8 mouse cellular contexts compared by ENCODE assay signal in the genomic region with DNA sequence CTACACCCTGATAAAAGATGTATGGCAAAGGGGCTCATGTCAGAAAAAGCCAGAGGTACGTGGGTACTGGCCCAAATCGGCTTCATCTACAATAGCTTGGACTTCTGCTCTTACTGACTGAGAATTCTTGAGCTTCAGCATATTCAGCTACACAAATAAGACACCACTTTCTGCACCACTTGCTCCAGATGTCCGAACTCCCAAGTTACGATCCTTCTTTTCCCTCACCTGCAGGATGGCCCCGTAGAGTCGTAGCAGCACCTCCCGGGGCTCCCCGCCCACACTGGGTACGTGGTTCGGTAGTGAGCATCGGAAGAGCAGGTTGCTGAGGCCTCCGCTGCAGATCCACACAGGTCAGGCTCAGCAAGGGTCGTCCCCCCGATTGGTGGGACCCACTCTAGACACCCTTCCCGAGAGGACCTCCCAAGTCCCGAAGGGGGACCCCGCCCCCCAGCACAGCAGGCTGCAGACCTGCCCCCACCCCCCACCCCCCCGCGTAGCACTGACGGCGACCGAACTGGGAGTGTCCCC. TPM values are rescaled to one million over a fixed set of nuclear protein-coding genes. Genes with fewer than 3 reads are reported as not detected.
A peak's percentile ranks its signal among the peaks of the same experiment; 100 is the strongest.
DNase-seq lines count a peak whose midpoint lies in the region; ATAC-seq lines count a peak whose summit lies in the region.

No protein-coding gene starts in this region.

- peaks cover 14% of the 10 kb centered on the region for H3K36me3 ChIP-seq in hindbrain, embryonic 16.5 days (ENCODE audit: control insufficient read depth, insufficient read depth, low read length)

- H3K27ac ChIP-seq in hindbrain, embryonic 16.5 days (ENCODE audit: low read depth, low read length): peak overlapping the region; percentile 92

- peak overlapping the region; percentile 88 for H3K9ac ChIP-seq in hindbrain, embryonic 16.5 days (ENCODE audit: low read depth, low read length)

- ATAC-seq in hindbrain, embryonic 16.5 days: peak; percentile 51
- ATAC-seq in monocyte, adult 5-6 weeks (replicated peaks; ENCODE audit: insufficient number of reproducible peaks, low FRiP score, low TSS enrichment, poor library complexity, severe bottlenecking): 0 out of 2 replicates have a peak, but pooled peaks have one; percentile 1

- no peaks in the 10 kb centered on the region for H3K9me3 ChIP-seq in hindbrain, embryonic 16.5 days (ENCODE audit: control insufficient read depth, low read length)

- H3K4me2 ChIP-seq in hindbrain, embryonic 16.5 days (ENCODE audit: low read length): peak overlapping the region; percentile 95

- 5% methylated on average over 22 of the region's 22 CpGs for WGBS in hindbrain, embryonic 16.5 days

- intact Hi-C loops in left cerebral cortex, postnatal 4 days (cut with DNase I): no loop called here

- H3K27me3 ChIP-seq in hindbrain, embryonic 16.5 days (replicated peaks; ENCODE audit: control insufficient read depth, insufficient read depth, low read length): no peaks in the 10 kb centered on the region

- DNase-seq in layer of hippocampus, adult 9-11 months: peak; percentile 38
- no peak for DNase-seq in layer of hippocampus, adult 8-10 months (ENCODE audit: low spot score in 2 of 2)
- peak; percentile 18 for DNase-seq in c-Kit-positive CD71-positive TER-119-positive erythroid progenitor cells, embryonic 14.5 days (ENCODE audit: low spot score)
- DNase-seq in left cerebral cortex, postnatal 4 days: no peak
- DNase-seq in urinary bladder, postnatal 36 days (ENCODE audit: low spot score in 2 of 2): no peak
- DNase-seq in right cerebral cortex, adult 18-20 months: no peak

- H3K4me3 ChIP-seq in hindbrain, embryonic 16.5 days (ENCODE audit: low read length): peak overlapping the region; percentile 68

- H3K4me1 ChIP-seq in hindbrain, embryonic 16.5 days (ENCODE audit: control insufficient read depth, insufficient read depth, low read depth, low read length): peaks cover 11% of the 10 kb centered on the region

RNA-seq across cellular contexts. Expression of a gene that starts 0.5 kb away (rescaled TPM):
- 1 to 10 TPM; 2.6 to 3.4 (median 3.2) TPM for total RNA-seq in layer of hippocampus, adult 8-10 months (2022)
- polyA plus RNA-seq in hindbrain, embryonic 16.5 days (2015; fragmentation: Nextera tagmentation; extraction: Ambion mirVana): 5.3 and 5.9 TPM in 2 replicates
- 9.7 to 24.4 TPM (median 15.7 TPM) in 3 replicates for total RNA-seq in monocyte, adult 5-6 weeks (2017)
- total RNA-seq in left cerebral cortex, postnatal 4 days (2021): 1 to 10 TPM; 1.8 to 3.2 TPM

RNA-seq across cellular contexts. Expression of a gene that starts 0.6 kb away (rescaled TPM):
- total RNA-seq in layer of hippocampus, adult 8-10 months (2022): not detected
- polyA plus RNA-seq in hindbrain, embryonic 16.5 days (2015; fragmentation: Nextera tagmentation; extraction: Ambion mirVana): 0.11 TPM in 1 of 2 replicates, not detected in the other
- 0.76 to 1.2 TPM in 2 of 3 replicates, not detected in the other for total RNA-seq in monocyte, adult 5-6 weeks (2017)
- total RNA-seq in left cerebral cortex, postnatal 4 days (2021): 1 to 10 TPM in 1 of 2 experiments, under 1 TPM in 1; 0.40 to 1.3 TPM

RNA-seq across cellular contexts. Expression of a gene that starts 0.8 kb away (rescaled TPM):
- 10 to 100 TPM; 42.9 to 50.3 (median 46.2) TPM for total RNA-seq in layer of hippocampus, adult 8-10 months (2022)
- 82.1 and 85.6 TPM in 2 replicates for polyA plus RNA-seq in hindbrain, embryonic 16.5 days (2015; fragmentation: Nextera tagmentation; extraction: Ambion mirVana)
- 95.3 to 120 TPM (median 95.5 TPM) in 3 replicates for total RNA-seq in monocyte, adult 5-6 weeks (2017)
- total RNA-seq in left cerebral cortex, postnatal 4 days (2021): 10 to 100 TPM; 75.8 TPM

RNA-seq across cellular contexts. Expression of a gene that starts 3.2 kb away (rescaled TPM):
- total RNA-seq in layer of hippocampus, adult 8-10 months (2022): 1 to 10 TPM; 1.5 to 3.7 (median 2.8) TPM
- 0.60 and 1.4 TPM in 2 replicates for polyA plus RNA-seq in hindbrain, embryonic 16.5 days (2015; fragmentation: Nextera tagmentation; extraction: Ambion mirVana)
- 0.75 to 8.6 TPM (median 1.8 TPM) in 3 replicates for total RNA-seq in monocyte, adult 5-6 weeks (2017)
- 1 to 10 TPM; 4.0 to 7.6 TPM for total RNA-seq in left cerebral cortex, postnatal 4 days (2021)

RNA-seq across cellular contexts. Expression of a gene that starts 18.6 kb away (rescaled TPM):
- total RNA-seq in layer of hippocampus, adult 8-10 months (2022): not detected
- polyA plus RNA-seq in hindbrain, embryonic 16.5 days (2015; fragmentation: Nextera tagmentation; extraction: Ambion mirVana): not detected in 2 replicates
- not detected in 3 replicates for total RNA-seq in monocyte, adult 5-6 weeks (2017)
- total RNA-seq in left cerebral cortex, postnatal 4 days (2021): not detected

Comparison
In these comparisons a context has a peak if more than half of its experiments do, and no peak if none do; other contexts are left out.
1. DNase-seq: peak in layer of hippocampus, adult 9-11 months (single experiment) and c-Kit-positive CD71-positive TER-119-positive erythroid progenitor cells, embryonic 14.5 days (single experiment); none in layer of hippocampus, adult 8-10 months (0 of 2), left cerebral cortex, postnatal 4 days (single experiment), urinary bladder, postnatal 36 days (0 of 2) and right cerebral cortex, adult 18-20 months (single experiment).